Mouse (Mus musculus) frontal cortex, postnatal 14 days (tissue): Measurements from ENCODE around the gene Lrmda.

Source experiments
- DNase-seq, 2 experiments: peaks; one replicate each; pipeline ENCODE4 v3.0.0; 2022; ENCODE audit warnings: low spot score in 2 of 2

Gene Lrmda

DNA sequence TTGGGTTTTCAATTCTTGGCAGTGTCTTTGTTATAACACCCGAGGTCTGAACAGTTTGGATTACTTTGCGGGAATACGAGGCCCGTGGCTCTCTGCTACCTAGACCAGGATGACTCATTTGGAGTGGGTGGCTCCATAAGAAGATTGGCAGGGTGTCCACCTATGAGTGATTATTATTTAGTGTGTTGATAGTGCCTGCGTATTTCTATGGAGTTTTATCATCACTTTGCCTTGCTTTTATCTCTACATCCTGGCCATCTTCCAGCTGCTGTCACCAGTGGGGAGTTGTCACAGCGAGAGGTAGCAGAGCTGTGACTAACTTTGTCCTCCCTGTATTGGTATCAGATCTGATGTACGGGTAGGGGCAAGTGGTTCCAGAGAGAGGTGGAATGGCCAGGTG is 393.7 kb downstream of the Lrmda start:
- DNase-seq: no peak

DNA sequence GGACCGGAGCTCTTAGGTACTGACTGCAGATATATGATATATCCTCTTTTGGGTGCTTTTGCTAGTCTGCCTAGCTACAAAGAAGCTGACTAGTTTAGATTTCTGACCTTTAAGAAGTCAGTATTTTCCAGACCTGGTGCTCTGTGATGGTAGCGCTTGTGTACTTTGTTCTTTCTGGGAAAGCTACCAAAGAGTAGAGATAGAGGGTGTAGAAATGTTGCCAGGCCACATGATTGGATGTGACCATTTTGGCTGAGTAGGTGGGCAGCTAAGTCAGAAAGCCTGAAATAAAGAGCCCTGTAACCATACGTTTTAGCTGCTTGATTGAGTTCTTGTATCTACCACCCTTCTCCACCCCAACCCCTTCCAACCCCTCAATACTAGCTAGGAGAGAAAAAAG is 398.2 kb downstream of the Lrmda start:
- DNase-seq: no peak

DNA sequence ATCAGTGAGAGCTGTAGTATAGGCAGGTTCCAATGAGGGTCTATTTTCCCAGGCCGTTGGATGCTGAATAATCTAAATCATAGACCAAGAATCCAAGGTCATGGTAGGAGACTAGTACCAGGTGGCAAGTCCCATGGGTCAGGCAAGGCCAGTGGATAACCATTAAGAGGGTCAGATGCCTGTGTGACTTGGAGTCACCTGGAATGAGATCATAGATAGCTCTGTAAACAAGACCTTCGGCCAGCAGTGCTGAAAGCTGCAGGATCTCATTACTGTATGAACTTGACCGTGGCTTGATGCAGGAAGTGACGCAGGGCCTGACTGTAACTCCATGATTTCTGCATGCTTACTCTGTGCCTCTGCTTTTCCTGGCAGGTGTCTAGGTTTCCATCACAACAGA is 402.2 kb downstream of the Lrmda start:
- no peak for DNase-seq

DNA sequence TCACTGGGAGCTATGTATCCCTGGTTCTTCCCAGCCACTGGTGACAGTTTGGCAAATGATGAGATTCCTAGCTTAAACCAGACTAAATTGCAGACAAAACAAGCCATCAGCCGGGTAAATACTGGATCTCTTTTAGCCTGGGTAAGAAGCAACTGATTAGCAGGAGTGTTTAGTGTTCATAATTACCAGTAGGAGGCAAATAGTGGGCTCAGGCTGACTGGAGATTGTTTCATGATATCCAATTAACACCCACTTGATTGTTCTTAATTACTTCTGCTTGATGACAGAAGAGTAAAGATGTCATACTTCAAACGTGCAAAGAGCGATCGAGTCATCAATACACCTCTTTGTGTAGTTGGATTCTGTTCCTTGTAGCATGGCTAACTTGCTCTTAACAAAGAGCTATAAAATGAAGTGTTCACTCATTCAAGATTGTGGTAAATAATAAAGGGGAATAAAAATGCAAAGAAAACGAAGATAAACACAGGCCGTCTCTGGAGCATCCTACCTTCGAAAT is 405.6 kb downstream of the Lrmda start:
- DNase-seq: no peak

DNA sequence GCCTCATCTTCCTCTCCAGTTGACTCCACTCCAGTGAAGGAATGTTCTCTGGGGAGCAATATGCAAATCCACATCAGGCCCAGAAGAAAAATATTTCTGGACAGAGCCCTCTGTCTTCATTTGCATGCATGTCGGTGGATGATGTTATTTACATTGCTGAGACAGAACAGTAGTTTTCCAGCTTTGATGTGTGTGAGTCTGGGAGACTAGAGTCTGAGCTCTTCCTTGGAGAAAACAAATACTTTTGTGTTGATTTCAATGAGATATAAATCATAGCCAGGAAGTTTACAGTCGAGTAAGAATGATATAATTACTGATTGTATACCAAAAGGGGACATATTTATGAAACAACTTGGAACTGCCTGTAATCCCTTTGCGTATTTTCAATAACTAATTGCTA is 415.9 kb downstream of the Lrmda start:
- no peak for DNase-seq

DNA sequence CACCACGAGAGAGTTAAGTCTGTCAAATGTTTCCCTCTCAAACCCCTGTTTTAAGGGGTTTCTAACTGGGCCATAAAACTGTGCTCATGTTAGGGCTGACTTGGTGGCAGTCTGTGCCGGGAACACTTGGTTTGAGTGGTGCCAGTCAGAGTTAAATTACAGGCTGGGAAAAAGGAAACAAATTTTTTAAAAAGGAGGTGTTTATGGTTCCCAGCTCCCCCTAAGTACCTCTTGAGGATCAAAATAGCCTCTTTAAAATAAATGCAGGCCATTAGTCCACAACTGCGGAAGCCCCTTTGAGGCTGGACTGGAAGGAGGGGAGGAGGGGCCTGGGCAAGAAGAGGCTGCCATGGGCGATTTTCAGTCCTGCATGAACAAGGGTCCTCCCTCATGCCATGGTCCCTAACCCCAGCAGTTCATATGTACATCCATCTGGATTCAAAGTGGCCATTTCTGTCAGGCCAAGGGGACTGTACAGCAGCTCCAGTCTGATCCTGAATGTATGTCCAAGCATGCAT is 416.4 kb downstream of the Lrmda start:
- no peak for DNase-seq

DNA sequence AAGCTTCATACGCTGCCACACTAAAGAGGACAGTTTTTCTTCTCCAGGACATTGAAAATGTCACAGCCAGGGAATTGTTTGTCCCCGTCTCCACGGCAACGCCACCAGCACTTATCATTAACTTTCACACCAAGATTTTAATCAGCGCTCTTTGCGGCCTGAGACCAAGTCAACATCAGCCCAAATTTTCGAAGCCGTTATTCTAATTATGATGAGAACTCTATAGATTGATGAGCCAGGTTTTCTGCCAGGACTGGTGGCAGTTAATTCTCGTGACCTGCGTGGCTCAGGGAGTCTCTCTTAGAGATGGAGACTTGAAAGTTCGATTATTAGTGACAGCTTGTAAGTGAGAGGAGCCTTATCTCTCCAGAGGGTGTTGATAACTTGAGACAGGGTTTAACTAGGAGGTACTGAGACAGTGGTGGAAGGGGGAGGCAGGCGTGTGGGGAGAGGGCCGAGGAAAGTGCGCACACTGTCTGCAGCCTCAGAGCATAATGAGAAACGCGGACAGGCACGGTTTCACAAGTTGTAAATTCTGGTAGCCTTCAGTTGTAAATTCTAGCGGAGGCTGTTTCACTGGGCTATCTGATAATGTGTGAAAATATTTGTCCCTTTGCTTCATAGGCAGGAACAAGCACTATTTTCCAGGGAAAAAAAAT is 421.0 kb downstream of the Lrmda start:
- DNase-seq: no peak

DNA sequence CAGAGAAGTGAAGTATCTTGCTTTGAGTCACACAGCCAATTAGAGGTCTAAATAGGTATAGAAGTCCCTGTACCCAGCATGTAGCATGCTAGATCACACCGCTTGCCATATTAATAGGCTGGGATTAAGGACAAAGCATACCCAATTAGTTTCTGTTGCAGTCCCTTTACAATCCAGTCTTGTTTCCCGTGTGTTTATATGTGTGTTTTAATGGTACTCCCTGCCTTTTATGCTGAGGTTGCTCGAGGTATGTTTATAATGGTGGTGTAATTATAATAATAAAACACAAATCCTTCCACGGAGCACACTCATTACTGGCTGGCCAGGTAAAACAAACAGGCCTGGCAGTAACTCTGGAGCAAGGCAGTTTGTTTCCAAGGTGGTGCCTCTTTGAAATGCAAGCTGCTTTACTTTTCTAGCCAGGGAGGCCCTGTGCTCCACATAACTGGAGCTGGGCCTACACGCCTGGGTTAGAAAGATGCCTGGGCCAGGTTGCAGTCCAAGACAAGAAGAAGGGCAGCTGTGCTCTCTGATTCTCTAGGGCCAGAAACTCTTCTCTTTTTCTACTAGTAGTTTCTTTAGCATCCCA is 422.4 kb downstream of the Lrmda start:
- no peak for DNase-seq

DNA sequence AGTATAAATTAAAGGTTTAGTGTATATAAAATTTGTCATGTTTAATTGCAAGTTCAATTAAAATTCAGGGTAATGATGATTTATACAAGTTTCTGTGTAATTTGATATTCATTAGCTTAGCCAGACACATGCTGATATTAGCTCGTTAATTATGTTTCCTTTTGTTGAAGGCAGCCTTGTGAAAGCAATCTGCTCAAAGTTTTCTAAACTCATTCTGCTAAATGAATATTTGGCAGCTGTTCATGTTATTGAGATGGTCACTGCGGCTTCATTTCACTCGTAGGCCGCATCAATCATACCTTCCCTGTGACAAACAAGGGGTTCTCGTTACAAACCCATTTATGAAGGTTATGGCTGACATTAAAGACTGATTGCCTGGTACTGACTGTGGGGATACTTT is 423.2 kb downstream of the Lrmda start:
- no peak for DNase-seq

DNA sequence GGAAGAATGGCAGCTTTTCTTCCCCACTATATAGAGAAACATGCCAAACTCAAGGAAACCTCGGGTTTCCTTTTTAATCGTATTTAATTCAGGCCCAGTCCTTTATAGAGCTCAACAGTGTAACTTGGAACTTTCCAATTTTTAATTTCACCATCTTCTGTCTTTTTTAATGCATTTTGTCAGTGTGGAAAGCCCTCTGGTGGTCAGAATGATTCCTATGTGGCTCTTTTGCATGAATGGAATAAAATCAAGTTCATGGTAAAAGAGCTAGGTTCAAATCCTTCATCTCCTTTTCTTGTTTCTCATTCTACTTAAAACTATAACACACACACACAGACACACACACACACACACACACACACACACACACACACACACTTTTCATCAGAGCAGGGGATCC is 425.0 kb downstream of the Lrmda start:
- no peak for DNase-seq

DNA sequence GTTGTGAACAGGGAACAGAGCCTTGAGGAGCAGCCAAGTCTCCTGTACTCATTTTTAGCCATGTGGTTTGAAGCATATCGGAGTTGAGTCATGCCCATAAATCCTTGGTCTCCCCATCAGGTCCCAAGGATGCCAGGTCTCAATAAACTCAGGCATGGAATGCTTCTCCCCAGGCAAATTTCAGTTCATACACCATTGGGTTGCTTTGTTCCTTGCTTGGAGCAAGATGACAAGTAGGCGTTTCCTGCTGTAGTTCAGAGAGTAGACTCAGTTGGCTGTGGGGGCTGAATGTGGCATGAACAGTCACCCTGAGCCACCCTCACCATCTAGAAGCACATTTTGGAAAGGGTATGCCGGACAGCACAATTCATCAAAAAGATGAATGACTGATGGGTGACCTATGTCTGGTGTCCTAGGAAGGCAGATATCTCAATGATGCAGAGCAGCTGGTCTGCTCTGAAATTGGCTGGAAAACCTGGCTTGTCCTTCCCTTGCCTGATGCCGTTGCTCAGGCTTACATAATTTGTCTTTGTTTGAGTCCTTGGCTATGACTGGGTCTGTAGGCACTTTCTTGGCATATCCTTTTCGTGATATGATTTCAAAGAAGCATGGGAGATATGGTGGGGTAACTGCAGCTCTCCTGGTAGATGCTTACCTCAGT is 425.8 kb downstream of the Lrmda start:
- no peak for DNase-seq

DNA sequence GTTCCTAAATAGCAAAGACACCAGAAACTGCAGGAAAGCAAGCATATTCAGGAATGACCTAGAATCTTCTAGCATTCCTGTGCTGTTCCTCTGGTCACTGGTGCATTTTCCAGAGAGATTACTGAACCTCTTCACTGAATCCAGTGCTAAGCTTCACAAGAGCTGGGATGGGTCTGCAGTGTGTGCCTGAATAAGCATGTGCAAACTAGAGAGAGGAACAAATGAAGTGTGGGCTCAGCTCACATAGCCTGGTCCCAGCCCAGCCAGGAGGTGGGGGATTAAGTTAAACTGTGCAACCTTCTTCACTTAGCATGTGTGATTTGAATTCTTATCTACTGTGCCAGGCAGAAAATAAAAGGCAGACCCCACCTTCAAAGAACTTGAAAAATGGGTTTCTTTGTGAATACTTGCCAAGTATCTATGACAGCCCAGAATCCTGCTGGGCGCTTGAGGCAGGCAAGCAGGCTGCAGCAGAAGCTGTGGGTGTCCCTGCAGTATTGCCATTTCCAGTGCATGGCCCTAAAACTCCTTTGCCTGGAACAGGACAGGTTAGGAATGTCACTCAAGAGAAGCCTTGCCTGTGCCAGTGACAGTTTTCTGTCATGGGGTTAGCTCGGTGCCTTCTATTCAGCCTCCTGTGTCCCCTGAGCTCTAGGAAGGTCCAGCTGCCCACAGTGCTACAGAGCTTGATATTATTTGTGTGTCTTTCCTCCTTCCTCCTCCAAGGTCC is 426.5 kb downstream of the Lrmda start:
- no peak for DNase-seq

DNA sequence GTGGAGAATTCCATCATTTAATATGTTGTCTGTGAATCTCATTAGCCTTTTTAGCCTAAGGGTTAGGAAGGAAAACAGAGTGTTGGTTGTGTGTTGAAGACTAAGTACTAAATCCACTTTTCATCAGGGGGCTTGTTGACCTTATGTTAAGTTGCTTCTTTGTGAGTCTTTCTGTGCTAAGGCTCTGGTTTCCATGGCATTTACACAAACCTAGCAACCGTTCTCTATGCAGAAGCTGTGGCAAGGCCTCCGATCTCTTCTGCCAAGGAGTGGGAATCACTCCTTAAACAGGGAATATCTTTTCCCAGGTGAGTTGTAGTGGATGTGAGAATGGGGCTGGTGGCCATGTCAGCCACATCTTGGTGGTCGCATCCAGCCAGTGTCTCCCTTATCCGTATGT is 432.1 kb downstream of the Lrmda start:
- DNase-seq: no peak

DNA sequence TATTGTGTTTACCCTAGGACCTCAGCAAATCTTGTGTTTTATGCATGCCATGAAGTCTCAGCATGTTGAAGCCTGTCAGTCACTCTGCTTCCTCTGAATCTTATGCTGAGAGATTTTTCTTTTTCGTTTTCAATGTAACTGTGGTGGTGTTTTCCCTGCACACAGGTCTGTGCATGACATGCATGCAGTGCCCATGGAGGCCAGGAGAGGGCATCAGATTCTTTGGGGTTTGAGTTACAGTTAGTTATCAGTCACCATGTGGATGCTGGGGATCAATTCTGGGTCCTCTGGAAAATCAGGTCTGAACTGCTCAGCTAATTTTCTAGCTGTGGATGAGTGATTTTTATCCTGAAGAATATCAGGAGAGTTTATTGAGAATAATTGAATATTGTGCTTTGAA is 444.8 kb downstream of the Lrmda start:
- DNase-seq: no peak

DNA sequence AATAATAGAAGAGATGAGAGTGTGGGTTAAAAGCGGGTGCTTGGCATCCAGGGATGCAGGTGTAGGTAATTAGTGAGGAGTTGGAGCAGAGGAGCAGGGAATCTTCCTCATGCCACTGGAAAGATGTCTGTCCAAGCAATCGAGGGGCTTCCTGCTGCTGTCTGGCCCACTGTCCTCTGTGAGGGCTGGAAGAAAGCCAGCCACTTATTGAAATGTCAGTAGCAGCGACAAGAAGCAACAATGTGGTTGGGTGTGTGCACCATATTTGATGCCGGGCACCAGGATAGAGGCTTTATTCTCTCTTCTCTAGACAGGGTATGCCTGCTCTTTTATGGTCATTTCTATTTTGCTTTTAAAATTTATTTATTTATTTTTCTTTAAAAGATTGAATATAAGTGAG is 451.5 kb downstream of the Lrmda start:
- no peak for DNase-seq

DNA sequence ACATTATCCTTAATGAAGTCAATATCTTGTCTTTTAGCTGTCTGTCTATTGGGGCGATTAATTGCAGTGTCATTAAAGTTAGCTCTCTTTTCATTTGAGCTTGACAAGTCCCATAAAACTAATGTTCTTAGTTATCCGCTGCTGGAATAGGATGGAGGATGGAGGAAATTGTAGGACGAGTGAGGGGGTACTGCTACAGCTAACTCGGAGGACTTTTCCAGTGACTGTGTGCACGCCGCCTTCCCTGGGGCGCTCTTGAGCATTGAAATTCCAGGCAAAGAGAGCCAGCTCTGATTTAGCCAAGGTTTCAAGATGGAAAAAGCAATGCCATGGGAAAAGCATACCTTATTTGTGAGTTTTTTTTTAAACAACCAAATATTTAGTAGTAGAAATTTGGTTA is 453.9 kb downstream of the Lrmda start:
- DNase-seq: no peak

DNA sequence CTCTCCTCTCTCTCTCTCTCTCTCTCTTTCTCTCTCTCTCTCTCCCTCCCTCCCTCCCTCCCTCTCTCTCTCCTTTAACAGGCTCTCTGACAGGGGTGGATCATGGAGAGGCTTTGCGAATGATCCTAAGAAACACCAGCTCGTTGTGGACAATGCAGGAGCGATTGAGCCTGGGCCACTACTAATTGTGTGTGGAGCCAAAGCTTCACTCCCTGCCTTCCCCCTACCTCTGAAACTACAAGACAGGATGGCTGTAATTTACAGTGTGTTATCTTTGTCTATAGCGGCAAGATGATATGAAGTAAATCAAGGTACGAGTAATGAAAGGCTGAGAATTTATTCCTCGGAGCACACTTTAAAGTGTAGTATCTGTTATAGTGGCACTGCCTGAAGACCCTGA is 454.5 kb downstream of the Lrmda start:
- DNase-seq: no peak

DNA sequence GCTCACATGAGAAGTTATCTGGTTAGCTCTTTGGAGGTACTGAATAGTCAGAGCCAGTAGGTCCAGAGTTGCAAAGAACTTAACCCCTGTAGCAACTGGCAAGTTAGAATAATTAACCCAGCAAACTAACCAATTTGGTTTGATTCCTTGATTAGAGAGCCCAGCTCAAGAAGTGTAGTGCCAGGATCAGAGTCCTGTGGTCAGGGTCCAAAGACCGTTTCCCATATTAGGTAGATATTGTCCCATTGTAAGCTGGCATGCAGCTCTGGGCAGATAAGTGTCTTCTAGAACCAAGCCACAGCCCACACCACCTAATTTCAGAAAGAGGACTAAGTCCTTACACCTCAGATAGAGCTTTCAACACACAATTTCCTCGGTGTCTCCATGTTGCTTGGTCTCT is 473.8 kb downstream of the Lrmda start:
- DNase-seq: no peak

DNA sequence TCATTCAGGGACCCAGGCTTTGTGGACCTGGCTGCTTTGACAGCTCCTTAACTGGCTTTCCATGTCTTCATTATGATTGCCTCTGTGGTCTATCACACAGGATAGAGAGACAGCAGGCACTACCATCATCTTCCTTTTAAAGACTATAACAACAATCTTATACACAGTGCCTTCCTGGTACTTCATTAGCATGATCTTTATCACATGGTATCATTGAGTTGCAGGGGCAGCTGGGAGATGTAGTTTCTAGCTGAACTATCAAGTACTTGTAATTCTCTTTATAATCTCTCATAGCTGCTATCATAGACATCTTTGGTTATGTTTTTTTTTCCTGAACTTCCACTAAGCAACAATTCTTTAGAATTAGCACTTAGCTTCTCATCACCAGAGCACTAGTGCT is 474.8 kb downstream of the Lrmda start:
- no peak for DNase-seq

DNA sequence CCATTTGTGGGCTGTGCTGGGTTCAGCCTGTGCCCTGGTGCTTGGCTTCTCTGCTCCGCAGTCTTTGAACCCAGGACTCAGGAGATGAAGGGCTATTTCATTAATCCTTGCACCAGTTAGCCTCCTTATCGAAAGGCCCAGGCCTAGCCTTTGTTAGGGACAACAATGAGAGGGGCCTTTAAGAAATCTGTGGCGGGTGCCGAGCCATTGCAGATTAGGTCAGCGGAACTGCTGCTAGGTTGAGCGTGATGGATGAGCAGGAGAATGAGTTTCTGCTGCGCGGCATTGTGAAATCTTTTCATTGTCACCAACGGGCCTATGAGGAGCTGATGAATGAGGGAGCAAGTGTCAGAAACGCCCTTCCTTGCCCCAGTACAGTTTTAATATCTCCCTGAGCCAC is 475.4 kb downstream of the Lrmda start:
- no peak for DNase-seq

DNA sequence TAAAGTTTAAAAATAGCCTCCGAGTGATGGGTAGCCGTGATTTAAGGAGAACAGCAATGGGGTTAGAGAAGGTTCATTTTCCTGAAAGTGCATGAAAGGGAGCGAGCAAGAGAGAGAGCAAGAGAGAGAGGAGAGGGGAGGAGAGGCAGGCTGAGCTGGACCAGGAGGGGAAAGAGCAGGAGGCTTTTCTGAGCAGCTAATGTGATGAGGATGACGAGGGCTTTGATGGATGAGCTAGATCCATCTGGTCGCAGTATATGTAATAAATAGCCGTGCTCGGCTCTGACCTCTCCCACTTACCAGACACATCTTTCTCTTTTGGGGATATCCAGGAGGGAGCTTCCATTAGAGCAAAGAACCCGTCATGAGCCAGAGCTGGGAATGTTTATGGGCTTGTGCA is 475.8 kb downstream of the Lrmda start:
- no peak for DNase-seq

DNA sequence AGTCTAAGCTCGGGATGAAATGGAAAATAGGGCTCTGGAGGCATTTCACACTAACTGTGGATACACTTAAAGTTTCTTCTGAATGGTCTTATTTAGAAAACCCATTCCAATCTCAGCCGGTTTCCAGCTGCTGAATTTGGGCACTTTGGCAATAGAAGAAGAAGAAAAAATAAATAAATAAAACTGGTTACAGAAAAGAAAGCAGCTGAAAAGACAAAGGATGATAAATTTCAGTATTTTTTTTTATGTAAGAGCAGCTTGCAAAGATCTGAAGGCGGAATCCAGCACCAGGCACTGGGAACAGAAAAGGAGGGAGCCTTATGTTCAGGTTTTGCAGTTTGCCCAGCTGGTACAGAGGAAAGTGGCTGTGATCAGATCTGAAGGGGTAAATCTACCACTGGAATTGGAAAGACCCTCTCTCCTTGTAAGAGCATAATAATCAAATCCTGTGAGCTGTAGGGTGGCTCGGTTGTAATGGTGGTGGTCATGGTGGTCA is 478.2 kb downstream of the Lrmda start:
- no peak for DNase-seq
